Mouse (Mus musculus) left cerebral cortex, postnatal 10 days (tissue): ENCODE measurements around the gene Foxf1. TPM values are rescaled to one million over a fixed set of nuclear protein-coding genes. Genes with fewer than 3 reads are reported as not detected.

Experiments used
- DNase-seq, 2 experiments: peaks; one replicate each; pipeline ENCODE4 v3.0.0; 2021 to 2022; ENCODE audit warnings: low spot score in 2 of 2, mixed read lengths in 1 of 2; ENCODE audit errors: extremely low spot score in 1 of 2
- intact Hi-C: fragments of 180-260 bp; cut with DNase I; formaldehyde crosslinking; loops from one replicate; pipeline ENCODE4 v1.15.1; 2025
- total RNA-seq, 2 experiments: library from RNA; stranded (reverse); gene quantifications; 2 replicates each; pipeline ENCODE4 v1.2.3; 2021

Gene Foxf1
- total RNA-seq, 2 experiments from 2014 or later = 1.4 to 1.5 TPM

GRCm38 (mm10) chr8:121123113-121123512 lies 38.9 kb downstream of the Foxf1 start:
- DNase-seq = no peak
- intact Hi-C loops = loop anchor here (10.0 kb wide), 1 partner anchor 162 kb away; no protein-coding TSS in a partner anchor

GRCm38 (mm10) chr8:121124547-121125239 lies 40.5 kb downstream of the Foxf1 start:
- intact Hi-C loops = loop anchor here (10.0 kb wide), 1 partner anchor 160 kb away; no protein-coding TSS in a partner anchor
- peak in 1 of 2 experiments; percentile 30 for DNase-seq

- peak in 1 of 2 experiments; percentile 84 for DNase-seq
- intact Hi-C loops = loop anchor here (10.0 kb wide), 1 partner anchor 159 kb away; no protein-coding TSS in a partner anchor
These were observed 41.2 kb downstream of the Foxf1 start for GRCm38 (mm10) chr8:121125311-121125876.

GRCm38 (mm10) chr8:121126191-121126590 lies 42.0 kb downstream of the Foxf1 start:
- no peak for DNase-seq
- intact Hi-C loops = loop anchor here (10.0 kb wide), 1 partner anchor 159 kb away; no protein-coding TSS in a partner anchor

DNA sequence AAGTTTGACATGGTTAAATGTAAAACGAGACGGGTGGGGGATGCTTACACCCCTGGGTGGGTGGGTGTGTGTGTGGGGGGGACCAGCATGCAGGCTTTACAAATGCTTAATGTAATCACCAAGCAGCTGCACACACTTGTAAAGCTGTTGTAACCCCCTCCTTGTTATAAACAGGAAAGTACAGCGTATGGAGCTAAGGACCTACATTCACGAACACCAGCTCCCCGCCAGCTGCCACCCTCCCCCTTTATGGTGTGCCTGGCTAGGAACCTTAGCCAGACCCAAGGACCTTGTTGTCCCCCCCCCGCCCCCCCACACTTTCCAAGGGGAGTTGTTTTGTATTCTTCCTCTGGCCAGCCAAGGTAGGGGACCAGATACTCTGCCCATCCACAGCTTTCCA lies 42.5 kb downstream of the Foxf1 start:
- intact Hi-C loops = loop anchor here (10.0 kb wide), 1 partner anchor 158 kb away; no protein-coding TSS in a partner anchor
- DNase-seq = no peak

GRCm38 (mm10) chr8:121127291-121127701 lies 43.1 kb downstream of the Foxf1 start:
- DNase-seq = no peak
- intact Hi-C loops = loop anchor here (10.0 kb wide), 1 partner anchor 158 kb away; no protein-coding TSS in a partner anchor

- intact Hi-C loops = loop anchor here (10.0 kb wide), 1 partner anchor 157 kb away; no protein-coding TSS in a partner anchor
- peak in 1 of 2 experiments; percentile 43 for DNase-seq
These were observed 43.7 kb downstream of the Foxf1 start, which contains the start of gene Foxl1 for GRCm38 (mm10) chr8:121127756-121128375. TSS of gene Foxl1 (plus strand) at chr8:121127940.

- DNase-seq = peak in 1 of 2 experiments; percentile 43
- intact Hi-C loops = loop anchor here (10.0 kb wide), 1 partner anchor 156 kb away; no protein-coding TSS in a partner anchor
These were observed 44.5 kb downstream of the Foxf1 start for GRCm38 (mm10) chr8:121128531-121129264.

DNA sequence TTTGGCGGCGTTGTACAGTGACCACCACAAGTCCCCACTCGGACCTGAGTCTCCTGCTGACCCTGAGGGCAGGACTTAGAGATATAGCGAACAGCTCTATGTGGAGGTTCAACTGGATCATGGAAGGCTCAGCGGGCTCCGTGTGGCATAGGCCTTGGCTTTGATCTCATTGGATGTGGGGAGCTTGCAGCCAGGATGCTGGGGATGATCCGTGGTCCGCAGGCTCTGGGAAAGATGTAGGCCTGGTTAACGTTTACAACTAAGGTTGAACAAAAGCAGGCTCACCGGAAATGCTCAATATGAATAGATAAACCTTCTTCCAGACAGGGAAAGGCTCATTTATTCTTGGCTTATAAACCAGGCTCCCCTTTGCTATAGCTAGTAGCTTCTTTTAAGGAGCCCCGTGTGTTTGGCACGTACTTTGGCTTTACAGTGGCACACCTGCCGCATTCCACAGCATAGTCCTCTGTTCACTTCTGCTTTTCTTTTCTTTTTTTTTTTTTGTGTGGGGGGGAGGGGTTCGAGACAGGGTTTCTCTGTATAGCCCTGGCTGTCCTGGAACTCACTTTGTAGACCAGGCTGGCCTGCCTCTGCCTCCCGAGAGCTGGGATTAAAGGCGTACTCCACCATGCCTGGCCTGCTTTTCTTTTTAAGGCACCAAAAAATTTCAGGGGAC lies 45.2 kb downstream of the Foxf1 start:
- intact Hi-C loops = loop anchor here (10.0 kb wide), 1 partner anchor 155 kb away; no protein-coding TSS in a partner anchor
- DNase-seq = no peak

- peak in 1 of 2 experiments; percentile 50 for DNase-seq
- intact Hi-C loops = no loop called here
These were observed 46.3 kb downstream of the Foxf1 start for GRCm38 (mm10) chr8:121130522-121130921.

DNA sequence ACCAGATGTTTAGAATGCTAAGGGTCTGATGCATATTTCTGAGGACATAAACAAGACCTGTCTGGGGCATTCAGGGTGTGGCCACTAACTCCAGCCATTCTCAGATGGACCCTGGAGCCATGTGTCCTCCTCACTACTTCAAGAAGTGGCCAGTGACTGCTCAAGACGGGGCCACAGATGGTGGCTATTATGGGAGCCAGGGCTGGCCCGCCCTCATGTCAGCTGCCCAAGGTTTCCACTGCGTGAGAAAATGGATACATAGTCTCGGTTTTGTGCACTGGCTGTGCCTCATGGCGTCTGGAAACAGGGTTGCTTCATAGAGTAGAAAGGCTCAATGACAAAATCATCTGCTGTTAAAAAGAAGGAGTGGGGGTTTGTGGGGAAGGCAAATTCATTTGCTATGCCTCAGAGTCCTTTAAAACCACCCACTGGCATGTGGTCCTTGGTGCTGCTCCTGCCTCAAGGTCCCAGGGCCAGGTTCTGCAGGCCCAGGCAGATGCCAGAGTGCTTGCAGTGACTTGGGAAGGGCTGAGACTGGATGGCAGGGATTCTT lies 48.9 kb downstream of the Foxf1 start:
- intact Hi-C loops = no loop called here
- no peak for DNase-seq

GRCm38 (mm10) chr8:121134102-121134501 lies 49.9 kb downstream of the Foxf1 start:
- intact Hi-C loops = no loop called here
- DNase-seq = no peak

DNA sequence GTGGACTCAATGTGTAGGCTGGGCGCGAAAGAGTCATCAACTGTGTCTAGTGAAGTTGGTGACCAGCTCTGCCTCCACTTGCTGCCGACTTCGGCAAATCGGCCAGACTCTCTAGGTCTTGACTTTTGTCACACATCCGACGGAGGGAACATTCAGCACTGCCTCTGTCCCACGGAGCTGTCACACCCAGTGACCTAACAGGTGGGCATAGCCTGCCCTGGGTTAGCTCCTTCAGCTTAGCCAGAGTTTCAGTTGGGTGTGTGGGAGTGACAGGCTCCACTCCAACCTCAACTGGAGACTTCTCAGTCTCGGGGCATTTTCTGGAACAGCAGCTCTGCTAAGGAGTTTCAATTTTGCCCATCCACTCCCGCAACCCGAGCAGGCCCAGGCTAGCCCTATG lies 50.3 kb downstream of the Foxf1 start:
- DNase-seq = no peak
- intact Hi-C loops = no loop called here

DNA sequence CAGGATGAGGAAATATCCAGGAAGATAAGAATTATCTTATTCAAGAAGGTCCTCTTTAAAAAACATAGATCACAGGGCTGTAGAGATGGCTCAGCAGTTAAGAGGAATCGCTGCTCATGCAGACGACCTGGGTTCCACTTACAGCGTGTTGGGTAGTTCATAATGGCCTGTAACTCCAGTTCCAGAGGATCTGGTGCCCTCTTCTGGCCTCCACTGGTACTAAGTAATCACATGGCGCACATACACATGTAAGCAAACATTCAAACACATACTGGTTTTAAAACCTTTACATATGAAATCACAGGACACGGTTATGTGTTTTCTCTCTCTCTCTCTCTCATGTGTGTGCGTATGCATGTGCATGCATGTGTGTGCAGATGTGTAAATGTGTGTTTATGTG lies 52.7 kb downstream of the Foxf1 start:
- intact Hi-C loops = no loop called here
- no peak for DNase-seq
